Mouse (Mus musculus): Measurements from ENCODE around the gene Tle6.

The Tle6 gene

GRCm38 (mm10) chr10:81559627-81560539, 41.0 kb downstream of the Tle6 start:
- DNase-seq: peak; percentile 75 to 84

GRCm38 (mm10) chr10:81559163-81559626, 41.7 kb downstream of the Tle6 start, which contains the start of gene Aes:
TSS of gene Aes (plus strand) at chr10:81559488.
- DNase-seq: peak; percentile 81 to 89

- no peak for DNase-seq
These were observed 43.4 kb downstream of the Tle6 start for GRCm38 (mm10) chr10:81557491-81557890.

- no peak for DNase-seq
These were observed 44.6 kb downstream of the Tle6 start for GRCm38 (mm10) chr10:81556282-81556681.

- DNase-seq: no peak
These were observed 46.8 kb downstream of the Tle6 start for GRCm38 (mm10) chr10:81553807-81554755.

- DNase-seq: peak; percentile 60 to 63
These were observed 47.6 kb downstream of the Tle6 start for GRCm38 (mm10) chr10:81553232-81553631.

GRCm38 (mm10) chr10:81551597-81552102, 49.2 kb downstream of the Tle6 start:
- peak; percentile 90 to 94 for DNase-seq

- peak; percentile 84 to 88 for DNase-seq
These were observed 50.6 kb downstream of the Tle6 start for GRCm38 (mm10) chr10:81550257-81550656.

GRCm38 (mm10) chr10:81548944-81549343, 51.9 kb downstream of the Tle6 start:
- no peak for DNase-seq

- no peak for DNase-seq
These were observed 53.9 kb downstream of the Tle6 start for GRCm38 (mm10) chr10:81546788-81547571.

GRCm38 (mm10) chr10:81546332-81546731, 54.5 kb downstream of the Tle6 start:
- DNase-seq: no peak

- DNase-seq: peak; percentile 100
These were observed 55.6 kb downstream of the Tle6 start, which contains the start of gene Gna11 for GRCm38 (mm10) chr10:81545161-81545747. TSS of gene Gna11 (minus strand) at chr10:81545190.

- DNase-seq: no peak
These were observed 56.3 kb downstream of the Tle6 start for GRCm38 (mm10) chr10:81544296-81545160.

GRCm38 (mm10) chr10:81543633-81544032, 57.2 kb downstream of the Tle6 start:
- no peak for DNase-seq

GRCm38 (mm10) chr10:81542727-81543460, 58.0 kb downstream of the Tle6 start:
- no peak for DNase-seq

GRCm38 (mm10) chr10:81541803-81542202, 59.1 kb downstream of the Tle6 start:
- peak; percentile 58 to 77 for DNase-seq

- no peak for DNase-seq
These were observed 59.5 kb downstream of the Tle6 start for GRCm38 (mm10) chr10:81541363-81541762.
